Mouse (Mus musculus) midbrain, embryonic 16.5 days (tissue): ENCODE measurements around the gene Atxn7l1. TPM values are rescaled to one million over a fixed set of nuclear protein-coding genes. Genes with fewer than 3 reads are reported as not detected.

ENCODE experiments used
- ATAC-seq: fragments of 200-750 bp; cut with Nextera tagmentation; 2 replicates; pipeline ENCODE4 v1.8.0; 2017; ENCODE audit warnings: moderate TSS enrichment
- H3K27ac ChIP-seq: fragments of 300-500 bp; sonication (generic); 2 replicates; pipeline ENCODE4 v1.5.1; 2014; ENCODE audit warnings: mild to moderate bottlenecking, low read length, mixed read lengths
- H3K27me3 ChIP-seq: fragments of 300-500 bp; sonication (generic); 2 replicates; pipeline ENCODE4 v1.6.1; 2014; ENCODE audit warnings: low read depth, low read length, mixed read lengths; ENCODE audit not compliant: control insufficient read depth, insufficient read depth
- H3K36me3 ChIP-seq: fragments of 300-500 bp; sonication (generic); 2 replicates; pipeline ENCODE4 v1.6.1; 2014; ENCODE audit warnings: mild to moderate bottlenecking, low read length, moderate library complexity, mixed read lengths; ENCODE audit not compliant: control insufficient read depth, insufficient read depth
- H3K4me1 ChIP-seq: fragments of 300-500 bp; sonication (generic); 2 replicates; pipeline ENCODE4 v1.6.1; 2014; ENCODE audit warnings: mild to moderate bottlenecking, low read length, mixed read lengths; ENCODE audit not compliant: control insufficient read depth, insufficient read depth
- H3K4me2 ChIP-seq: fragments of 300-500 bp; sonication (generic); 2 replicates; pipeline ENCODE4 v1.6.1; 2014; ENCODE audit warnings: mild to moderate bottlenecking, low read length, mixed read lengths
- H3K4me3 ChIP-seq: fragments of 300-500 bp; sonication (generic); 2 replicates; pipeline ENCODE4 v1.5.1; 2014; ENCODE audit warnings: low read depth, mild to moderate bottlenecking, low read length, moderate library complexity, mixed read lengths
- H3K9ac ChIP-seq: fragments of 300-500 bp; sonication (generic); 2 replicates; pipeline ENCODE4 v1.6.1; 2014; ENCODE audit warnings: low read depth, low read length, mixed read lengths
- H3K9me3 ChIP-seq: fragments of 300-500 bp; sonication (generic); replicated peaks from 2 replicates; pipeline ENCODE4 v1.6.1; 2014; ENCODE audit warnings: mild to moderate bottlenecking, low read length, mixed read lengths; ENCODE audit not compliant: control insufficient read depth, poor library complexity, severe bottlenecking
- WGBS: fragments of 180-500 bp; shearing (Covaris S2); extraction: QIAGEN DNeasy Blood & Tissue Kit; methylation state at CpG from one replicate; pipeline ENCODE4 v1.1.7; 2014; 5-methylcytosine and 5-hydroxymethylcytosine counted together
- polyA plus RNA-seq: library from polyadenylated mRNA; unstranded; fragments of >200 nt; fragmentation: Nextera tagmentation; extraction: Ambion mirVana; gene quantifications from 2 replicates; pipeline ENCODE4 v1.2.1, GENCODE M21; 2015

The Atxn7l1 gene
- polyA plus RNA-seq, 1 experiment from 2014 or later: 25.0 TPM

DNA sequence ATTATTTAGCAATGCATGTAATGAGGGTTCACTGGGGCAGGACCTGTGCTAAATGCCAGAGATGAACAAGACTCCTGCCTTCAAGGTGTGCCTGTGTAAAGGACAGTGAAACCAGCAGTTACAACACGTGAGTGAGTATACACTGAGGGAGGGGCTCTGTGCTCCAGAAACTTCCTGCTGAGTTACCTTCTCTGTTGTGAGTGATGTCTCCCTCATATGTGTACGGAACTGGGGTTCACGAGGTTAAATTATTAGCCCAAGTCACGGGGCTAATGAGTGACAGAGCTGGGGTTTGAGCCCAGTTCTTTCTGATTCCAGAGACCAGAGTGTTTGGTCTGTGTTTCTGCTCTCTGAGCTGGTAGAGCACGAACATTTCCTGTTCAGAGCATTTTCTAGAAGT lies 168.3 kb downstream of the Atxn7l1 start:
- Histone ChIP-seq H3K9me3 (no peaks in the 10 kb centered on the region), H3K36me3 (no peaks in the 10 kb centered on the region), H3K27ac (no peak overlapping the region), H3K9ac (no peak overlapping the region), H3K4me3 (no peak overlapping the region), H3K27me3 (no peaks in the 10 kb centered on the region), H3K4me1 (0 out of 2 replicates have a peak, but pooled peaks cover 4% of the 10 kb centered on the region), H3K4me2 (no peak overlapping the region)
- ATAC-seq: no peak
- WGBS: 78% methylated on average over 5 of the region's 5 CpGs

DNA sequence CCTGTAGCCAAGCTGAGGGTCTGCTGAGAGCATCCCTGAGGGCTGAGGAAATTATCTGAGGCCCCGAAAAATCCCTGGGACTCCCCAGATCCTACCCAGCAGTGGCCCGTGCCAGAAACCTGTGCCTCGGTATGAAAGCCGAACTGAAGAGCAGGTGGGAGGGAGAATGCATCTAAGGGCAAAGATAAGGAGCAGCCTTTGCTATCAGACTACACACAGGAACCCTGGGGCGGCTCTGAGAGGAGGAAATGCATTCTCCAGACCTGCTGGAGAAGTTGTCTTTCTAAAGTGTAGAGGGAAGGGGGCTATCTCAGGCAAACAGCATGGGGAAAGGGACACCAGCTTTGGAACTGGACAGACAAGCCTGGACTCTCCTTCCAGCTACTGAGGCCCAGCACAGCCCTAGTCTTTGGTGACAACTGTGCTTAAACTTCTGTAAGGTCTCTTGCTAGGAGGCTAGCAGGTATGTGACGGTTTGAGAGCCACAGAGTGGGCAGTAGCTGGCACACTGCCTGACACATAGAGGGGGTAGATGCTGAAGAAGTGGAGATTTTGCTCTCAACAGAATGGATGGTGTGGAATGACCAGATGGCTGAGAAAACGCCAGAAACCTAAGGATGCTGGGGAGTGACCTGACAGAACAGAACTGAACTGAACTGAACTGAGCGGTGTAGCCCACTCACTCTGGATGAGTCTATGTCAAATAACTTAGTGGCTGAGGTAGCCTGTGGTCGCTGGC lies 170.5 kb downstream of the Atxn7l1 start:
- 82% methylated on average over 9 of the region's 9 CpGs for WGBS

DNA sequence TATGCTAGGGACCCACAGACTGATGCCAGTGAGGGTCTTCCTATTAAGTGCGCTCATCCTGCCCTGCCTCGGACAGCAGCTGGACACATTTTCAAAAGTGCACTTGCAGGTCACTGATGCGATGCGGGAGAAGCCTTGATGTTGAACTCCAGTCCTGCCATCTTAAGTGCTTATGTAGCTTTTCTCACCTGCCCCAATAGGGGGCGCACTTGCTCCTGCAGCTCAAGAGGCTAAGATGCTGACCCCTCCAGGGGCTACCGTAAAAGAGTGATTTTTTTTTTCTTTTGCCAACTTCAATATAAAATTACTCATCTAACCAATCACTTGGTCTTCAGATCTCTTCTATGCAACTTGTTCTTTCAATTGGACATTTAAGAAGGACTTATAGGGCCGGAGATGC lies 175.1 kb downstream of the Atxn7l1 start:
- no peaks in the 10 kb centered on the region for H3K27me3 ChIP-seq
- WGBS: 77% methylated on average over 7 of the region's 7 CpGs
- H3K4me3 ChIP-seq: no peak overlapping the region
- no peak for ATAC-seq
- H3K4me2 ChIP-seq: no peak overlapping the region
- H3K36me3 ChIP-seq: no peaks in the 10 kb centered on the region
- H3K27ac ChIP-seq: no peak overlapping the region
- H3K9me3 ChIP-seq: no peaks in the 10 kb centered on the region
- no peaks in the 10 kb centered on the region for H3K4me1 ChIP-seq
- H3K9ac ChIP-seq: no peak overlapping the region

More for the DNA sequence above, 170.5 kb downstream of the Atxn7l1 start:
- Histone ChIP-seq H3K4me3 (no peak overlapping the region), H3K9ac (no peak overlapping the region), H3K36me3 (no peaks in the 10 kb centered on the region), H3K9me3 (no peaks in the 10 kb centered on the region), H3K4me2 (no peak overlapping the region), H3K4me1 (0 out of 2 replicates have a peak, but pooled peaks cover 4% of the 10 kb centered on the region), H3K27me3 (no peaks in the 10 kb centered on the region), H3K27ac (no peak overlapping the region)
- ATAC-seq: no peak

DNA sequence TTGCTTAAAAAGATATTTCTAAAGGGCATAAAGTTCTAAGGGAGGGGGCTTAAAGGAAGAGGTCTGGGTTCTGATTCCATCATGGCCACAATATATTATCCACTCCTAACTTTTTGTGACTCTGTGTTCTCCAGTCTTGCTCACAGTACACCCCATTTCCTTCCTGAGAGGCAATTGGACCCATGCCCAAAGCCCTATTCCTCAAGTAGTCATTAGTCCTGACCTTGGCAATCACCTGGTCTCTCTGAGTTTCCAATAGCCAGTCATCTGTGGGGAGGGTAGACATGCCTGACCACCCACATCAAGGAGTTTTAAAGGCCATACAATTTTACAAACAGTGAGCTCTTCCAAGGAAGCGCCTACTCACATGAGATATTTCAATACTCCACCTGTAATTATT lies 176.3 kb downstream of the Atxn7l1 start:
- Histone ChIP-seq H3K27me3 (no peaks in the 10 kb centered on the region), H3K4me2 (no peak overlapping the region), H3K4me1 (no peaks in the 10 kb centered on the region), H3K9me3 (no peaks in the 10 kb centered on the region), H3K27ac (no peak overlapping the region), H3K9ac (no peak overlapping the region), H3K4me3 (no peak overlapping the region), H3K36me3 (no peaks in the 10 kb centered on the region)
- ATAC-seq: no peak
- WGBS: 94% methylated on average over 1 of the region's 1 CpGs

DNA sequence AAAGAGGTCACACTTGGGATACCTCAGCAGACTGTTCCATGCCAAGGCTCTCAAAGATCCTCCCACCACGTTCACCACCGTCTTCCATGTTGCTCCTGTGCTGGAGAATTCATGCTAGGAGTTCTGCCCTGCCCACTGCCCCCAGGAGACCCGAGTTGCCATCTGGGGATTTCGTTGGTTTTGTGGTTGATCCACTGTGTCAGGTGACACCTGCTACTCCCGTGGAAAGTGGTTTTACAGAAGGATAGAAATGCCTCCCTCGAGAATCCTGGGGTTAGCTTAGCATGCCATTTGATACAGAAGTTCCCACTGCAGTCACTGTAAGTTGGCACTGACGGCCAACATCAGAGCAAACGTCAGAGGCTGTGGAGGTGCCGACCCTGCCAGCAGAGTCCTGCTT lies 177.9 kb downstream of the Atxn7l1 start:
- Histone ChIP-seq H3K27ac (no peak overlapping the region), H3K27me3 (no peaks in the 10 kb centered on the region), H3K4me1 (no peaks in the 10 kb centered on the region), H3K9ac (no peak overlapping the region), H3K9me3 (no peaks in the 10 kb centered on the region), H3K36me3 (no peaks in the 10 kb centered on the region), H3K4me2 (no peak overlapping the region), H3K4me3 (no peak overlapping the region)
- 75% methylated on average over 9 of the region's 9 CpGs for WGBS
- ATAC-seq: no peak

DNA sequence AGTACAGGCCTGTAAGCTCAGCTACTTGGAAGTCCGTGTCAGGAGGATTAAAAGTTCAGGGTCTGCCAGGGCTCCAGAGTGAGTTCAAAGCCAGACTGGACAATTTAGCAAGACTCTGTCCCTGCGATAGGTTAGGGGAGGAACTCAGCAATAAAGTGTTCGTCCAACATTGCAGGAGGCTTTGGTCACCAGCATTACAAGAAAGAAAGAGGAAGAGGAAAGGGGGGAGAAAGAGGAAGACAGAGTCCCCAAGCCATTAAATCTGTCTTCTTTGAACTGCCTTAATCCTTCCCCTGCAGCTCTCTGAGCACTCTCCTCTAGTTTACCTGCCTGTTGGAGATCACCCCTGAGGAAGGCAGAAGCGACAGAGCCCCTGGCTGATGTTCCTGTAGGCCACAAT lies 184.6 kb downstream of the Atxn7l1 start:
- H3K4me1 ChIP-seq: peaks cover 9% of the 10 kb centered on the region
- ATAC-seq: no peak
- H3K4me2 ChIP-seq: no peak overlapping the region
- H3K9ac ChIP-seq: no peak overlapping the region
- no peaks in the 10 kb centered on the region for H3K27me3 ChIP-seq
- no peak overlapping the region for H3K4me3 ChIP-seq
- no peaks in the 10 kb centered on the region for H3K9me3 ChIP-seq
- 54% methylated on average over 4 of the region's 4 CpGs for WGBS
- H3K27ac ChIP-seq: no peak overlapping the region
- no peaks in the 10 kb centered on the region for H3K36me3 ChIP-seq

DNA sequence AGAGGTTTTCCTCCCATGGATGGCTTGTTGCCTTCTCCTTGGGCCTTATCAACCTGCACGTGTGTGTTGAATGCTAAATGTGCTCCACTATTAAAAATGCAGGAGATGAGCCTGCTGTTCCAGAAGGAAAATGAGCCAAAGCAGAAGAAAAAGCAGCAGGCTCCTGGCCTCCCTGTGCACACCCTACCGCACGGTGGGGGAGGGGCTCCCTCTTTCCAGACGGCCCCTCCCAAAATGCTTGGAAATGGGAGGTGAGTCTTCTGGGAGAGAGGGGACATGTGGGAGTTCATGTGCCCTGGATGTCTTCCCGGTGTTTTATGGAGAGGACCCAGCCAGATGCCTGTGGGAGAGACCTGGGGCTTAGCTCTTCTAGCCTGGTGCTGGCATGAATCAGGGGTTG lies 185.3 kb downstream of the Atxn7l1 start:
- Histone ChIP-seq H3K9ac (peak overlapping the region; percentile 31; the same call in 1 of the 2 replicates), H3K9me3 (no peaks in the 10 kb centered on the region), H3K4me2 (no peak overlapping the region), H3K27me3 (no peaks in the 10 kb centered on the region), H3K4me3 (no peak overlapping the region), H3K4me1 (peaks cover 9% of the 10 kb centered on the region), H3K27ac (peak overlapping the region; percentile 44; the same call in 1 of the 2 replicates), H3K36me3 (no peaks in the 10 kb centered on the region)
- no peak for ATAC-seq
- WGBS: 31% methylated on average over 5 of the region's 5 CpGs

DNA sequence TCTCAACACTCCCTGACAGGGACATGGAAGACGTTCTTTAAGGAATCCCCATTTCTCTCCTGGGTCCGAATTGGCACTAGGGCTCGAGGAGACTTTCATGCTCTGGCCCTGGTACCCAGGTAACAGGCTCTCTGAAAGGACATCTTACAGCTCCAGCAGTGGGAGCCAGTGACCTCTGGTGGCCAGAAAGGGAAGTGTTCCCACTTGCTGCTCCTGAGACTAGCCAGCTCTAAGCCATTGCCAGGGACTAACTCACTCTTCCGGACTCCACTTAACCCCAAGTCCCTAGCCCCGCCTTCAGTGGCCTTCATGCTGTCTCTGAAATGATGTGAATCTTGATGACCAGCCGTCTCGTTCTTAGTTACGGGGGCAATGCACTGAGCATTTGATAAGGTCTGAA lies 186.4 kb downstream of the Atxn7l1 start:
- peak; percentile 84 for ATAC-seq
- Histone ChIP-seq H3K27ac (no peak overlapping the region), H3K36me3 (no peaks in the 10 kb centered on the region), H3K27me3 (no peaks in the 10 kb centered on the region), H3K4me3 (no peak overlapping the region), H3K4me2 (no peak overlapping the region), H3K9ac (no peak overlapping the region), H3K9me3 (no peaks in the 10 kb centered on the region), H3K4me1 (peaks cover 9% of the 10 kb centered on the region)
- WGBS: 28% methylated on average over 8 of the region's 8 CpGs

DNA sequence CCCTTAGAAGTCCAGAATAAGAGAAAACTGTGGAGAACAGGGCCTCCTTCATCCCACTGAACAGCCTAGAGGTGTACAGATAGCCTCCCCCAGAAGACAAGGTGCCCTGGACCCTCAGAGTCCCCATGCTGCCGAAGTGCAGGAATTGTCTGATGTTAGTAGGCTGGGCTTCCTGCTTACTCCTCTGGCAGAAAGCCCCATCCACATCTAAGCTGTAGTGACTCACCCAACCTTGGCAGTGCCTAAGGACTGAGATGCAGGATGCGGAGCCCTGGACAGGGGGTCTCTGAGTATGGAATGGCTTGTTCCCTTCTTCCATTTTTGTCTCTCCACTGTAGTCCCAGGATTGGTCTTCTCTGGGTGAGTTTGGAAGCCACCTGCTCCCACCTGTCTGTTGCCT lies 187.0 kb downstream of the Atxn7l1 start:
- Histone ChIP-seq H3K36me3 (no peaks in the 10 kb centered on the region), H3K27me3 (no peaks in the 10 kb centered on the region), H3K4me2 (no peak overlapping the region), H3K27ac (no peak overlapping the region), H3K4me3 (no peak overlapping the region), H3K9ac (no peak overlapping the region), H3K4me1 (peaks cover 9% of the 10 kb centered on the region), H3K9me3 (no peaks in the 10 kb centered on the region)
- 92% methylated on average over 2 of the region's 2 CpGs for WGBS
- 0 out of 2 replicates have a peak, but pooled peaks have one; percentile 10 for ATAC-seq
